Mouse (Mus musculus) liver, postnatal 0 days (tissue): ENCODE results near the gene Pdia2.

Source experiments
- CTCF ChIP-seq: sonication (generic); IDR thresholded peaks from 2 replicates; pipeline ENCODE4 v1.5.1; 2016; ENCODE audit warnings: antibody characterized with exemption, low read depth
- EP300 ChIP-seq: IDR thresholded peaks from 2 replicates; pipeline ENCODE4 v1.6.1; 2016; ENCODE audit warnings: antibody characterized with exemption, low read depth, mild to moderate bottlenecking

DNA sequence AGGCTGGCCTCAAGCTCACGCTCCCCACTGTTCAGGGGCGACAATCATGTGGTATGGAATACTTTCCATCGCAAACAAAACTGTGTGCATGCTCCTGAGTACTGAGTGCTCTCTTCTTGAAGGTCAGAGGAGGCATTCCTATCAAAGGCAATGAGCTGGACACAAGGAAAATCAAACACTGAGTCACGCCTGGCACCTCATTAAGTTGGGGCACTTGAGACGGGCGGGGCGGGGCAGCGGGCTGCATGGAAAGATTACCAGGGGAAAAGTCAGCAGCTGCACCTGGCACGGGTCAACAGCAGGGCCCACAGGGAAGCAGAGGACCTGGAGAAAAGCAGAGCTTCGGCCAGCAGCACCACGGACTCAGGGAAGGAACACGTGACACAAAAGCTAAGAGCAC, 26.3 kb upstream of the Pdia2 start:
- TF ChIP-seq EP300, result no peak
- TF ChIP-seq CTCF, result no peak
